Mouse (Mus musculus) lung, postnatal 0 days (tissue): ENCODE measurements around the gene Cyb5d1.

Source experiments
- CTCF ChIP-seq: IDR thresholded peaks from 2 replicates; pipeline ENCODE4 v1.5.1; 2016; ENCODE audit warnings: antibody characterized with exemption, mild to moderate bottlenecking
- EP300 ChIP-seq: IDR thresholded peaks from 2 replicates; pipeline ENCODE4 v1.6.1; 2016; ENCODE audit warnings: antibody characterized with exemption, mild to moderate bottlenecking, control low read depth

DNA sequence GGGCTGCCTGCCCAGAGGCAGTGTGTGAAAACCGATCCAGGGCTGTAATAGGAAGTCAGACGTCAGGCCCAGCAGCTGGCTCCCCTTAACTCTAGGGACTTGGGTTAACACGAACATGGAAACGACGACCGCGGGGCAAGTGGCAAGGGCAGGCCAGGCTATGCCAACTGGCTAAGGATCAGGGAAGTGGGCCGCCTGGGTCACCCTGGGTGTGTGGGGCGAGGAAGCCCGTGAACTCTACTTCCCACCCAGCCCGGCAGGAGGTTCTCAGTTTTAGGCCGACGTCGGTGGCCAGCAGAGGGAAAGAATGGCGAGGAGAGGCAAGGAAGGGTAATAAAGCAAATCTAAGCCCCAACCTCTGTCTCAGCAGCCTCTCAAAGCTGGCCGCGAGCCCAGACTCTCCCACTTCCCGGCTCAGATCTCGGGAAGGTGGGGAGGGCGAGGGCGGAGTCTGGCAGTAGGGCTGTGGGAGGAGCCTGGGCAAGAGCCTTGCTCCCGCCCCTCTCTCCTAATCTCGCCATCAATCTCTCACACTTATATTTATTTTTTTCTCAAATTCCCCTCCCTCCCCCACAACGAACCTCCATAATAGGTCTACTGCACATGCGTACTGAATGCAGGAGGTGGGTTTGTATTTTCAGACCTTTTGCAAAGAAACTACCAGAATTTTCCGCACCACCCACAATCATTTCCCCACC, 29.1 kb downstream of the Cyb5d1 start:
- TF ChIP-seq CTCF = peak; percentile 18; the same call in 1 of the 2 replicates
- no peak; the same call in 1 of the 2 replicates for TF ChIP-seq EP300
